Mouse (Mus musculus): Measurements from ENCODE around the gene Gzmn.
"Not testable (repeated sequence)": the region's sequence is repeated elsewhere in the genome, so short reads cannot be mapped to it uniquely, and the experiment has no call there.

Gene Gzmn

GRCm38 (mm10) chr14:56172744-56173143, 1.7 kb downstream of the Gzmn start:
- H3K27me3 ChIP-seq (ENCODE audit: insufficient read depth, low read length): no peaks in the 10 kb centered on the region; the same call in 1 of the 2 replicates
- H3K36me3 ChIP-seq (ENCODE audit: insufficient read depth, low read length): no peaks in the 10 kb centered on the region
- H3K4me3 ChIP-seq (replicated peaks; ENCODE audit: low read length): no peak overlapping the region
- H3K4me1 ChIP-seq (replicated peaks; ENCODE audit: low read depth, low read length): peaks cover 4% of the 10 kb centered on the region
- no peak for TF ChIP-seq NANOG (IDR thresholded peaks at IDR 0.05; ENCODE audit: borderline replicate concordance, low read length)
- no peak for TF ChIP-seq POU5F1 (IDR thresholded peaks at IDR 0.05; ENCODE audit: borderline replicate concordance, low read length)
- TF ChIP-seq CTCF (conservative IDR thresholded peaks at IDR 0.05; ENCODE audit: low read length): no peak
- H3K9me3 ChIP-seq (ENCODE audit: low read length): no peaks in the 10 kb centered on the region

- H3K4me3 ChIP-seq (replicated peaks; ENCODE audit: low read length): no peak overlapping the region
- peaks cover 12% of the 10 kb centered on the region for H3K4me1 ChIP-seq (replicated peaks; ENCODE audit: low read depth, low read length)
- no peaks in the 10 kb centered on the region for H3K36me3 ChIP-seq (ENCODE audit: insufficient read depth, low read length)
- H3K27me3 ChIP-seq (ENCODE audit: insufficient read depth, low read length): no peaks in the 10 kb centered on the region; the same call in 1 of the 2 replicates
- H3K9me3 ChIP-seq (ENCODE audit: low read length): no peaks in the 10 kb centered on the region
- TF ChIP-seq POU5F1 (IDR thresholded peaks at IDR 0.05; ENCODE audit: borderline replicate concordance, low read length): no peak
Measured at GRCm38 (mm10) chr14:56168009-56168408, 6.4 kb downstream of the Gzmn start.

- no peak overlapping the region for H3K4me3 ChIP-seq (replicated peaks; ENCODE audit: low read length)
- peaks cover 6% of the 10 kb centered on the region for H3K4me1 ChIP-seq (replicated peaks; ENCODE audit: low read depth, low read length)
- H3K36me3 ChIP-seq (ENCODE audit: insufficient read depth, low read length): no peaks in the 10 kb centered on the region
- TF ChIP-seq POU5F1 (IDR thresholded peaks at IDR 0.05; ENCODE audit: borderline replicate concordance, low read length) (no peak), CTCF (conservative IDR thresholded peaks at IDR 0.05; ENCODE audit: low read length) (no peak), NANOG (IDR thresholded peaks at IDR 0.05; ENCODE audit: borderline replicate concordance, low read length) (no peak)
- H3K9me3 ChIP-seq (ENCODE audit: low read length): no peaks in the 10 kb centered on the region
- no peaks in the 10 kb centered on the region for H3K27me3 ChIP-seq (ENCODE audit: insufficient read depth, low read length)
Measured at GRCm38 (mm10) chr14:56162109-56162508, 12.3 kb downstream of the Gzmn start.

- H3K36me3 ChIP-seq (ENCODE audit: insufficient read depth, low read length); H3K4me1 ChIP-seq (replicated peaks; ENCODE audit: low read depth, low read length): not testable (repeated sequence)
Measured at GRCm38 (mm10) chr14:56159479-56159878, 14.9 kb downstream of the Gzmn start, which contains the start of gene Gzmg. Gene Gzmg, minus strand, starts transcription at chr14:56159579.

GRCm38 (mm10) chr14:56155340-56155739, 19.1 kb downstream of the Gzmn start:
- TF ChIP-seq POU5F1 (IDR thresholded peaks at IDR 0.05; ENCODE audit: borderline replicate concordance, low read length) (no peak), CTCF (conservative IDR thresholded peaks at IDR 0.05; ENCODE audit: low read length) (peak; percentile 73)
- no peak overlapping the region for H3K4me3 ChIP-seq (replicated peaks; ENCODE audit: low read length)
- no peaks in the 10 kb centered on the region for H3K27me3 ChIP-seq (ENCODE audit: insufficient read depth, low read length)

More at GRCm38 (mm10) chr14:56159479-56159878, 14.9 kb downstream of the Gzmn start, which contains the start of gene Gzmg:
- not testable (repeated sequence) for H3K4me3 ChIP-seq (replicated peaks; ENCODE audit: low read length); H3K9me3 ChIP-seq (ENCODE audit: low read length); H3K27me3 ChIP-seq (ENCODE audit: insufficient read depth, low read length)

GRCm38 (mm10) chr14:56133675-56134074, 40.7 kb downstream of the Gzmn start:
- H3K4me1 ChIP-seq (replicated peaks; ENCODE audit: low read depth, low read length); H3K9me3 ChIP-seq (ENCODE audit: low read length); H3K4me3 ChIP-seq (replicated peaks; ENCODE audit: low read length); H3K27me3 ChIP-seq (ENCODE audit: insufficient read depth, low read length); H3K36me3 ChIP-seq (ENCODE audit: insufficient read depth, low read length): not testable (repeated sequence)

More at GRCm38 (mm10) chr14:56155340-56155739, 19.1 kb downstream of the Gzmn start:
- no peaks in the 10 kb centered on the region for H3K36me3 ChIP-seq (ENCODE audit: insufficient read depth, low read length)
- no peaks in the 10 kb centered on the region for H3K9me3 ChIP-seq (ENCODE audit: low read length)
- H3K4me1 ChIP-seq (replicated peaks; ENCODE audit: low read depth, low read length): no peaks in the 10 kb centered on the region

- not testable (repeated sequence) for H3K9me3 ChIP-seq (ENCODE audit: low read length); H3K27me3 ChIP-seq (ENCODE audit: insufficient read depth, low read length); H3K4me1 ChIP-seq (replicated peaks; ENCODE audit: low read depth, low read length); H3K4me3 ChIP-seq (replicated peaks; ENCODE audit: low read length); H3K36me3 ChIP-seq (ENCODE audit: insufficient read depth, low read length)
Measured at GRCm38 (mm10) chr14:56132508-56132907, 41.9 kb downstream of the Gzmn start, which contains the start of gene Gzmd. Gene Gzmd, minus strand, starts transcription at chr14:56132608.

GRCm38 (mm10) chr14:56128341-56128740, 46.1 kb downstream of the Gzmn start:
- no peaks in the 10 kb centered on the region for H3K9me3 ChIP-seq (ENCODE audit: low read length)
- no peaks in the 10 kb centered on the region for H3K27me3 ChIP-seq (ENCODE audit: insufficient read depth, low read length)
- no peaks in the 10 kb centered on the region for H3K4me1 ChIP-seq (replicated peaks; ENCODE audit: low read depth, low read length)
- no peak overlapping the region for H3K4me3 ChIP-seq (replicated peaks; ENCODE audit: low read length)
- no peaks in the 10 kb centered on the region for H3K36me3 ChIP-seq (ENCODE audit: insufficient read depth, low read length)
- TF ChIP-seq POU5F1 (IDR thresholded peaks at IDR 0.05; ENCODE audit: borderline replicate concordance, low read length): no peak
- peak; percentile 70 for TF ChIP-seq CTCF (conservative IDR thresholded peaks at IDR 0.05; ENCODE audit: low read length)
- TF ChIP-seq NANOG (IDR thresholded peaks at IDR 0.05; ENCODE audit: borderline replicate concordance, low read length): no peak

GRCm38 (mm10) chr14:56123516-56123915, 50.9 kb downstream of the Gzmn start:
- TF ChIP-seq CTCF (conservative IDR thresholded peaks at IDR 0.05; ENCODE audit: low read length) (no peak), POU5F1 (IDR thresholded peaks at IDR 0.05; ENCODE audit: borderline replicate concordance, low read length) (no peak), NANOG (IDR thresholded peaks at IDR 0.05; ENCODE audit: borderline replicate concordance, low read length) (no peak)
- no peak overlapping the region for H3K4me3 ChIP-seq (replicated peaks; ENCODE audit: low read length)

GRCm38 (mm10) chr14:56120525-56120924, 53.9 kb downstream of the Gzmn start, which contains the start of gene Gzme:
Gene Gzme, minus strand, starts transcription at chr14:56120625.
- peaks cover 14% of the 10 kb centered on the region for H3K27me3 ChIP-seq (ENCODE audit: insufficient read depth, low read length)
- H3K36me3 ChIP-seq (ENCODE audit: insufficient read depth, low read length): no peaks in the 10 kb centered on the region
- H3K9me3 ChIP-seq (ENCODE audit: low read length): no peaks in the 10 kb centered on the region
- no peaks in the 10 kb centered on the region for H3K4me1 ChIP-seq (replicated peaks; ENCODE audit: low read depth, low read length)
- no peak for TF ChIP-seq NANOG (IDR thresholded peaks at IDR 0.05; ENCODE audit: borderline replicate concordance, low read length)
- no peak for TF ChIP-seq CTCF (conservative IDR thresholded peaks at IDR 0.05; ENCODE audit: low read length)
- H3K4me3 ChIP-seq (replicated peaks; ENCODE audit: low read length): no peak within 1 kb of the TSS

More at GRCm38 (mm10) chr14:56123516-56123915, 50.9 kb downstream of the Gzmn start:
- H3K27me3 ChIP-seq (ENCODE audit: insufficient read depth, low read length): peaks cover 4% of the 10 kb centered on the region; the same call in 1 of the 2 replicates
- H3K4me1 ChIP-seq (replicated peaks; ENCODE audit: low read depth, low read length): no peaks in the 10 kb centered on the region
- H3K9me3 ChIP-seq (ENCODE audit: low read length): no peaks in the 10 kb centered on the region
- H3K36me3 ChIP-seq (ENCODE audit: insufficient read depth, low read length): no peaks in the 10 kb centered on the region

Data from E14TG2a.4 (cell line).